Mouse (Mus musculus) regulatory T cell (primary cell): Measurements from ENCODE around the gene Gstz1.

Experiments used
- in situ Hi-C: fragments of 300-600 bp; cut with MboI, MseI; formaldehyde crosslinking; loops from one replicate; pipeline ENCODE4 v1.15.1; 2025; ENCODE audit warnings: high pct_unique_total_duplicates

The Gstz1 gene

DNA sequence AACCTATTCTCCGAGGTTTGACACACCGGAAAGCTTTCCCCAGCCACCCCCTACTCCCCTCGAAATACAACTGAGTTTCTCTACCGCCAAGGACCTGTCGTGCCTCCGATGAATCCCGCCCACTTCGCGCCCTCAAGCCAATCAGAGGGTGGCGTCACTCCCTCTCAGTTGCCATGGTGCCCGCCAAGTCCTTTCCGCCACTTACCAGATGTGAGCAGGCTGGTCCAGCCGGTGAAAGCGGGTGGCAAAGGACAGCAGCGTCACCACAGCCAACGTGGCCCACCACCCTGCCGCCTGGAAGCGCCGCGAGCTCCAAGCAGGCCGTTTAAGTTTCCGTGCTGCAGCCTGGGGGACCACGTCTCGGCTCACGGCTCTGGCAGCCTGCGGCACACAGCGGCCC lies at the start of gene Gstz1:
Gene Gstz1, plus strand, starts transcription at position 200 of the 400 bp plus-strand sequence.
- in situ Hi-C loops, result loop anchor here (5.0 kb wide), 1 partner anchor 120 kb away; the partner anchor contains the start of genes Ahsa1 and Vipas39

DNA sequence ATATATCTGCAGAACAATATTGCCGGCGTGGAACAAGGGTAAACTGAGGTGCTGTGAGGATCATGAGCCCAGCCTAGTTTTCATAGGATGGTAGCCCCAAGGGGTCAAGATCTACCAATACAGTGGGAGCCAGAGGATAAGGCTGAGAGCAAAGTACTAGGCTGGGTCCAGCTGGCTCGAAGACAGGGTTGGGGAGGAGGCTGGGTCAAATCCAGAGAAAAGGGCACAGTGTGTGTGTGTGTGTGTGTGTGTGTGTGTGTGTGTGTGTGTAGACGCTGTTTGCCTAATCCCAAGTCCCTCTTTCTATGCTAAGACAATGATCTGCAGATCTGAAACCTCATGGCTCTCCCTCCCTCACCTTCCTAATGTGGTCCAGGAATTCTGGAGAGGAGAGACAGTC lies 46.6 kb upstream of the Gstz1 start:
- in situ Hi-C loops, result no loop called here

DNA sequence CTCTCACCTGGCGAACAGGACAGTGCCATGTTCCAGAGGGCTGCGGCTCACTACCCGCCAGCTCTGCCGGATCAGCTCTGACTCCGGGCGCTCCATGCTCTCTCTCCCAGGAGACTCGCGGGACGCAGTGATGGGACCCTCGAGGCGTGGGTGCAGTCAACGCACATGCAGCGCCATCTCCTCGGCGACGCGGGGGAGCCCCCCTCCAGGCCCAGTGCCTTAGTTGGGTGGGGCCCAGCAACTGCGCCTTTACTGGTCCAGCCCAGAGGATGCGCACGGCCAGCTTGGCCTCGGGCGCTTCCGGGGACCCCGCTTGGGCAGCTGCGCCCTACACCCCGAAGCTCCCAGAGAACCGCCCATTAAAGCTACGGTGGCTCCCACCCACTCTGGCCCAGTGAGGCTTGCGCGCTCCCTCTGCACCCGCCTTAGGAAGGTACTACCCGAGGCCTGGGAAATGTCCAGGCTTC lies 44.8 kb upstream of the Gstz1 start, which contains the start of gene Ngb:
Gene Ngb, minus strand, starts transcription at position 375 of the 467 bp plus-strand sequence.
- in situ Hi-C loops, result no loop called here

DNA sequence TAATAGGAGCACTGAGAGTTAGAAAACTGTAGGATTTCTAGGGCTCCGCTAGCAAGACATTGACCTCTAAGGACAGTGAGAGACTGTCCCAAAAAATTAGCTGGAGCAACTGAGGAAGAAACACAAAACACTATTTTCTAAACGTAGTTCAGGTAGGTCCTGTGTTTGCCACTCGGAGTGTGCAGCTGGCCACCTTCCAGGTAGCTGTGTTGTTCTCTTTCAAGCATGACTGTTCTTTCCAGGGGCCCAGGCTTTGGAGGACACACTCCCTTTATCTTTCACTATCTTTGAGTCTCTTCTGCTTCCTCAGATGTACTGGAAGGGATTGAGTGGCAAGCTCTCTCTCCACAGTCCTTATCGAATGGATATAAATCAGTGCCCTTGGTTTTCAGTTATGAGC lies 43.5 kb upstream of the Gstz1 start:
- in situ Hi-C loops, result no loop called here

DNA sequence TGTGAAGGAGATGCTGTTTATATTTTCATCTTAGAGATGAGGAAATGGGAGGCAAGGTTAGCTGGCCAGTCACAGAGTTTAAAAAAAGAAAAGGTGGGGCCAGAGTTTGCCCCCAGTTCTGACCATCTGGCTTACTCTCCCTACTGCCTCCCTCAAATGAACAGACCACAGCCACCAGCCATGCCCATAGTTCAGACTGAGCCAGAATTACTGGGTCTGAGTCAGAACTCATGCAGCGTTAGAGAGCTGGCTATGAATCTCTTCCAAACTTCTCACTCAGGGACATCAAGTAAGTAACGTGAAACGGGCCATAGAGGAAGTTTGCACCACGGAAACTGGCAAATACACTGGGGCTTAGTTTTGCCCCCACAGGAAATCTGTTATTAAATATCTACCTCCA lies 42.2 kb upstream of the Gstz1 start:
- in situ Hi-C loops, result no loop called here

DNA sequence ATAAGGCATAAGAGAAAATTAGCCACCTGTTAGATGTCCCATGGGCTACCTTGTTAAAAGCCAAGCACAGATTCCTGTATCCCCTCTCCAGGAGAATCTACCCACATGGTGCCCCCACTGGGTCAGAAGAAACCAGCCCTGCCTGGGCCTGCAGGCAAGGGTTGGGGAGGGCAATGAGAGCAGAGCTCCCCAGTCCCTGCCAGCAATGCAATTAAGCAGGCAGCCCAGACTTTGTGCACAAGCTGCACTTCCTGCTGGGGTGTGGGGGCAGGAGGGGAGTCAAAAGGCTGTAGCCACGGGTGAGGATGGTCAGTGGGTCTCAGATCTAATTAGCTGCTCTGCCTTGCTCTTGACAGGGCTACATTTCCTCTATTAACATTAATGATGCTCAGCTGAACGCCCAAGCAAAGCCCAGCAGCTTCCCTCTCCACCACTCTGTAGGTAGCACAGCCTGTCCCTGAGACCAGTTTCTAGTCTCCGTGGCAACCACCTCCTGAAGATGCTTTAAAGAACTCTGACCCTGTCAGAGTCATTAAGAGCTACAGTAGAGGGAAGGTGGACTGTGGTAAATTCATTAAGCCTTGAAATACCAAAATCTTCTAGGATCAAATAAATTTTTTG lies 39.5 kb upstream of the Gstz1 start:
- in situ Hi-C loops, result no loop called here

DNA sequence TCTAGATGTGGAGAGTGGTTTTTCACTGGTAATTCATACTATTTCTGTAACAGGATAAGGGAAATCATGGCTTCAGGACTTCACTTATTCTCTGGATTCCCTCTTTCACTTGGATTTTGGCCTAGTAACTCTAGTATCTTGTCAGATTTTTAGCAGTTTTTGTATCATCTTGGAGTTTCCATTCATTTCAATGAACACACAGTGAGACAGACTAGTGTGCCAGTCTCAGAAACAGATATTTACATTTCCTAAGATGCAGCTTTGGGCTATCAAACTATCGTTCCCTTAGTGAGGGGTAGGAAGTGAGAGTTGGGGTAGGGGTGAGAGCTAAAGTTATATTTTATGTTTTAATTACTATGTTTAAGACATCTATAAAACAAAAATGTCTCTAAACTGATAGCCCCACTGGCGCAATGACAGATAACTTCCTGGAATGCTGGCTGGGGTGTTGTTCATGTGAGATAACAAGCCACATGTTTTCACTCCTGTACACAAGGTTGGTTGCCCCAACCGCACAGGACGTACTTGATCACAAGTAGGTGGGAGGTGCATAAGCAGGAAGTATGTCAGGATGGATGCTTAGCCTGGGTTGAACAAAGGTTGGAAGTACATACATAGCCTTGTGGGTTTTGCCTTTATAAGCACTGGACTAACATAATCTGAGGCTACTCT lies 24.9 kb upstream of the Gstz1 start:
- in situ Hi-C loops, result no loop called here

DNA sequence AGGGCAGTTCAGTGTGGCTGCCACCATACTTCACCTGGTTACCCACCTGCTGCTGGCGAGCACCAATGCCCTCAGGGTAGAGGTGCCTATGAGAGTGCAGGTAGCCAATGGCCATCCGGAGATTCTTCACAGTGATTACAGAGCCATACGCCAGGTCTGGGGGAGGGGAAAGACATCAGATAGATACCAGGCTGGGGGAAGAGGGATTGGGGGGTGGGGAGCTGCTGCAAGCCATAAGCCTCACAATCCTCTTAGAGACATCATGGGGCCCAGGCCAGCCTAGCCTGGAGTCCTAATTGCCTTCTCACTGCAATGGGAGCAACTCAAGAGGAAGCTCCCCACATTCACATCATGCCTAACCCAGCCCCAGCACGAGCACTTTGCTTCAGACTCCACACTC lies 19.7 kb upstream of the Gstz1 start:
- in situ Hi-C loops, result no loop called here

DNA sequence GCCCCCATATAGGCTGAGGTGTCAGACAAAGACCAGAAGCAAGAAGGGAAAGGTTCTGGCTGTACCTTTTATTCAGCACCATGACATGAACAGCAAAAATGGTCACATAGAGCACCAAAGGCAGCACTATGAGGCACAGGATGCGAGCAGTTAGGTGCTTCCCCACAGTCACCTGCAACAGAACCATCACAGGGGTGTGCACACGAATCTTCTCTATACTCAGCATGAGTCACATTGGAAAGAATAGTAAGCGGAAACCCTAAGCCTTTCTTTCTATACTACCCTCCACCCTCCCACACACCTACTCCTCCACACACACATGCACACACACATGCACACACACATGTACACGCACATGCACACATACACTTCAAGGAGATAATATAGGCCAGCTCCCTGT lies 16.7 kb upstream of the Gstz1 start:
- in situ Hi-C loops, result no loop called here

DNA sequence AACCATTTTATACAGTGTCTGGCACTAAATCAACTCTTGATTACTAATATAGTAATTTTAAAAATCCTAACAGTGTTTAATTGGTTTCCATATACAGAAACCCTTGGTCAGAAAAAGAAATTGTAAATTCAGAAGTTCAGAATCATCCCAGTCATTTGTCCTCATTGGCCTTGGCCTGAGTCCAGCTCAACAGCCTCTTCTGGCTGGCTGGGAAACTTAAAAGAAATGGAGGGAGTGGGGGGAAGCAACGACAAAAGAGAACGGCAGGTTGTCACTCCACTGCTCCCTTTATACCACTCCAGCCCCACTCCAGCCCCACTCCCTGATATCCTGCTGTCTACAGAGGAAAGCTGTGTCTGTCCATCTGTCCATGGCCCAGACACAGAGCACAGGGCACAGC lies 15.8 kb upstream of the Gstz1 start:
- in situ Hi-C loops, result no loop called here

DNA sequence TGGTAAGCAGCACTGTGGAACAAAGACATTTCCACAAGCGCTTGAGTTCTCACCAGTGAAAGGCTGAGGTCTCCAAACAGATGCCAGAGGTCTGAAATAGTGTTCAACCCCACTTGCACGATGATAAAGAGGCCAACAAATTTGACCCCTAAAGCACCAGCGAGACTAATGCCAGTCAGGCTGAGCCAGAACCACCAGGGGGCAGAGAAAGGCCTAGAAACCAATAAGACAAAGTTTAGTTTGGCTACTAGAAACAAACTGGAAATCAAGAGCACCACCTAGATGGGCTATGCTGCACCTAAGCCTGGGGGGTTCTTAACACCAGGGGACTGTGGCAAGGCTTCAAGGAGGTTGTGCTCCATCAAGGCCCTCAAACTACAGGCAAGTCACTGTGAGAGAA lies 15.3 kb upstream of the Gstz1 start:
- in situ Hi-C loops, result no loop called here

DNA sequence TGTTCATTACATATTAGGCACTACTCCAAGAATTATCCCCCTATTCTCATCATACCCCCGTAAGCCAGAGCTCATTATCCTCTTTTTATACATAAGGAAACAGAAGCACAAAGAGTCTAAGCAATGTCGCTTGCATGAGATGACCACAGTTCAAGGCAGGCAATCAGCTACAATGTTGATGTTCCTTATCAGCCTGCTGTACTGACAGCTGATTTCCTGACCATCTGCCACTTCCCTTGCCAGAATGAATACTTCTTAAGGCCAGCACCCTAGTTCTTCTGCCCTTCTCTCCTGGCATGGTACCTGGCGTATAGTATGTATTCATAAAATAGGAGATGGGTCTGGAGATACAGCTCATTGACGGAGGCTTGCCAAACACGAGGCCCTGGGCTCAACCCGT lies 14.8 kb upstream of the Gstz1 start:
- in situ Hi-C loops, result no loop called here

DNA sequence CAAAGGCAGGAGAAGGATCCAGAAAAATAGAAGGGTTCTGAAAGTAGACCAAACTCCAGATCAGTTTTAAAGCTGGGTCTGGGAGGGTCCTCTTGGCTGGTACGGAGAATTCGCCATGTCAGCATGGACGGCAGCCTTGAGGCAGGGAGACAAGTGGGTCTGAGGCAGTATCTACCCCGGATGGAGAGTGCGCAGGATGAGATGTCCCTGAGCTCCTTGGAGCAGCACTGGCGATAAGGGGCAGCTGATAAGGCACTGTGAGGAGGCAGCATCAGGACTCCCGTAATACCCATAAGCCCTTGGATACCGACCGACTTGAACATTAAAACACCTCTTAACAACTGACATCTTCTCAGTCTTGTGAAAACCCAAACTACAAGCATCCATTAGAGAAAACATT lies 14.2 kb upstream of the Gstz1 start:
- in situ Hi-C loops, result no loop called here

DNA sequence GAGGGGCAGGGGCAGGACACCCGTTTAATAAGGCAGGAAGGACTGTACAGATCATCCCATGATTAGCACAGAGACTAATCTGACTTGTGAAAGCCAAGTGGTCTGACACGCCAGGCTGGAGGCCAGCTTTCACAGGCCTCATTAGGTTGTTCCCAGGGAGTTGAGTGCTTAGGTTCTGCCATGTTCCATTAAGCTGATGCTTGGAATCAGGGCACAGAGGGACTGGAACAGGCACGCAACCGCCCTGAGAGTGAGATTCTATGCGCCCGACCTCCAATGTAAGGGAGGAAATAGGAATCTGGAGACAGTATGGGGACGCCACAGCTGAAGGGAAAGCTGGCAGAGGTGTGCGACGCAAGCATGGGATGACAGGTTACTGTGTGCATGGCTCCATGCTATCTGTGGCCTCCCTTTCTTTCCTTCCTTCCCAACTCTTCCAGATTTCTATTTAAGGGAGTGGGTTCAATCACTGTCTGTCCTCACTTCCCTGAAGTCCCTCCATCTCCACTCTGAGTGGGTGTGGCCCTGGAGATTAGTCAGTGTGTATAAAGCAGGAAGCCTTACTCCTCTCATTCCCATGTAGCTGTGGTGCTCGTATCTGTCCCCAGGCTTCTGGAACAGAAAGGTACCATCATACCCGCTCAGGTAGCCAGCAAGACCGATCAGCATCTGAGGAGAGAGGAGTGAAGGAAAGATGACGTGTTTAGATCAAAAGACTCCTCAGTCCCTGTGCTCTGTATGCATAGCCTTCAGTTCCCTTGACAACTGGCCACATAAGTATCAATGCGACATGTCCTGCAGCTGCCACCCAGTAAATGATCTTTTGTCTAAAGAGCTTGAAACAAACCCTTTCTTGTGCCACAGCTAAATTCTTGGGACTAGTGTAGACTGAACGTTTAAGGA lies 9.3 kb upstream of the Gstz1 start:
- in situ Hi-C loops, result no loop called here

DNA sequence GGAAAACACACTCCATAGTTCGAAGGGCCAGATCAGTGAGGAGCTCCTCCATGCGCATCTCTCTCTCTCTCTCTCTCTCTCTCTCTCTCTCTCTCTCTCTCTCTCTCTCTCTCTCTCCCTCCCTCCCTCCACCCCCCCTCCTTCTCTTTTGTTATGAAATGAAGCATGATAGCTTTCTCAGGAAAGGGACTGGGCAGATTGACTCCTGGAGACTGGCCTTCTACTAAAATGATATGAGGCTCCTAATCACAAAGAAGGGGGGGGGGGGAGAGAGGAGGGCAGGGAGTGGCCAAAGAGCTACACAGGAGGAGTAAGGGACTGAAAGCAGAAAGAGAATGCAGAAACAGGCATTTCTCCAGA lies 8.6 kb upstream of the Gstz1 start:
- in situ Hi-C loops, result no loop called here

DNA sequence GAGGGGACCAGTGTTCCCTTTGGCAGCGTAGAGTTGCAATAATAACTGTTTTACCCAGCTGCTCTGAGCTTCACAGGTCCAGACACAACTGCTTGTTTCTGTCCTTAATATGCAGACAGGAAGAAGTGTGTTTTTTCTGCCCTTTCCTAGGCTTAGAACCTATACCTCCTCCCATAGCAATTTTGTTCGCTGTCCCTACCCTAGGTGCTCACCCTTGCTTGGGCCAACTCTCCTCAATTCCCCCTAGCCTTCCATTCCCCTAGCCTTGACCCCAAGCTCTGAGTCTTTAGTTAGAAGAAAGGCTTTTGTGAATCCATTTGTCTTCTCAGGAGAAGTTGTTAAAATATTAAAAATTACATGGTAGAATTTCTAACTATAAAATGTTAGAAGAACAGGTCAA lies 8.2 kb upstream of the Gstz1 start:
- in situ Hi-C loops, result no loop called here

DNA sequence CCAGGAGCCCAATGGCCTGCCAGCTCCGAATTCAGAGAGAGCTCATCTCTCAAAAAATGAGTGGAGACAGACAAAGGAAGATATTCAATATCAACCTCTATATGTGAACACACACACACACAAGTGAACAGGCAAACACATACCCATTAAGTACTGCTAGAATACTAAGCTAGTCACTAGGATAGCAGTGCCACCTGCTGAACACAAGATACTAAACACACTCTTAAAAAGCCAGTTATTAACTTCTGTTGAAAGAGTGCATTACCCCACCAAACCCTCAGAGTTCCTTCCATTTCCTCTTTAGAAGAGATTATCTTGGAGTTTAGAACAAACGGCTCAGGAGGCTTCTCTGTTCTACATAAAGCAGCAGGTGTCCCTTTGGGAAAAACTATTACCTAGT lies 4.8 kb upstream of the Gstz1 start:
- in situ Hi-C loops, result no loop called here

DNA sequence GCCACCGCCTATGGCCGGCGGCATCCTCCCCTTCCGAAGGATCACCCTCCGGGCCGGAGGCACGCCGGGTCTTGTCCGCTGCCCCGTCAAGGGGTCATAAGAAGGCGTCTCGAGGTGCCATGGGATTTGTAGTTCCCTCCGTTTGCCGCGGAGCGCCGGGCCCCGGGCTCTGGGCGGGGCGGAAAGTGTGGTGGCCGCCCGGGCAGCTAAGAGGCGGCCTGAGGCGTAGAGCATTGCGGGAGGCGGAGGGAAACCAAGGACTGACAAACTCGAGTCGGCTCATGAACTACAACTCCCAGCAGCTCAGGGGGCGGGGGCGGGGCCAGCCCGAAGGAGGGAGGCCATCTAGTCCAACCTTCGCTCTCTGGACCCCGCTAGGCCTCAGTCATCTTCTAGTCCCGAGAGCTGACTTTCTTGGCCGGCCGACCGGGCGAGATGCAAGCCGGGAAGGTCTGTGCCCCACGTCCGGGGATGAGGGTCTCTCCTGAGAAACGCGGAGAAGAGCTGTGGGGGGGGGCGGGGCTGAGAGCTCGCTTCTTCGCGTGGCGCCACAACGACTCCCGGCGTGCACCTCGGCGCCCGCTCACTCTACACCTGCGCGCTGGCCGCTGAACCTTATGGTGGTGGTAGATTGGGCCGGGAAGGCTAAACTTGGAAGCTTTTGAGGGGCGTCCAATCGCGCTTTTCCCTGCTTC lies 577 bp downstream of the Gstz1 start, which contains the start of gene Pomt2:
Gene Pomt2, minus strand, starts transcription at position 574 of the 695 bp plus-strand sequence.
- in situ Hi-C loops, result loop anchor here (5.0 kb wide), 1 partner anchor 120 kb away; the partner anchor contains the start of genes Ahsa1 and Vipas39

DNA sequence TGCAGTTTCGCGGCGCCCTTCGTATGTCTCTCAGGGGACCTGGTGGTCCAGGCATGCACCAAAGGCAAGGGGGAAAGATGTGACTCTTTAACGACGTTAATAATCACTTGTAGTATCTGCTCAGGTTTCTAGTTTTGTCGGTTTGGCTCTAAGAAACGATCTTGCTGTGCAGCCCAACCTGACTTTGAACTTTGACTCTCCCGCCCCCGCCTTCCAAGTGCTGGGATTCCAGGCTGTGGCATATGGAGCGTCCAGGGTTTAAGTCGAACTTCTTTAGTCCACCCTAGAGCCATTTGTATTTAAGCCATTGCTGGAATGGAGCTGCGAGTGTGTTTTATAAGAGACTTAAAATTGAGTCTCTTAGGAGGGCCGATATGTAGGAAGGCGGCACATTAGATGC lies 1.2 kb downstream of the Gstz1 start:
- in situ Hi-C loops, result loop anchor here (5.0 kb wide), 1 partner anchor 119 kb away; the partner anchor contains the start of genes Ahsa1 and Vipas39

DNA sequence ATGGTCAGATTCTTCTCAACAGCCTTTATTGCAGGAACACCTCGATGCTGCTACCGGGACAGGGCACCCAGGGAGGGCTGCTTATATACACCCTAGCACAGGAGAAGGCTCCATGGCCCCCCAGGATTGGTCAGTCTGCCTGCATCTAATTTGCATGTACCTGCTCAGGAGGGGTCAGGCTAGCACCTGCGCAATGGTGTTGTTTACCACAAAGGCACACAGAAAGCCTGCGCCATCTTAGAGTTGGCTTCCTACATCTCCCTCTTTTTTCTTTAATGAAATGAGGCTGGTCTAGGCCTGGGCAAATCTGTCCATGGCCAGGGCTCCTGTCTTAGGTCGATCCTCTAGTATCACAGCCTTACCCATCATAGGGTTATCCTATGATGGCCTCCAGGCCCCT lies 2.5 kb downstream of the Gstz1 start:
- in situ Hi-C loops, result loop anchor here (5.0 kb wide), 1 partner anchor 118 kb away; the partner anchor contains the start of genes Ahsa1 and Vipas39

DNA sequence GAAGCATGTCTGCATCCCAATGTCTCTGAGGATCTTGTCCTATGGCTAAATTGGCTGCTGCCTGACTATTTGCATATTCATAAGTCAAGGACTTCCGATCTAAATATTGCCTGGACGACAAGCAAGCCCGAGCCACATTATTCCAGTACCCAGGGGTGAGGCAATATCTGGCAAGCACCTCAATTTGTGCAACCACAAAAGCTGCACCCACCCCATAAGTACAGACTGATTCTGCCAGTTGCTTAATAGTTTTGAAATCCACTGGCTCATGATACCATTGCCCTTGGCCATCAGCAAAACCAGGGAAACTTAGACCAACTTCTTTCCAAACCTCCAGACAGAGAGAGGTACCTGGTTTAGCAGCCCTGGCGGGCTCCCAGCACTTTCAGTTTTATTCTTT lies 7.5 kb downstream of the Gstz1 start:
- in situ Hi-C loops, result loop anchor here (5.0 kb wide), 1 partner anchor 48 kb away; the partner anchor contains the start of gene Tmed8
